Mouse (Mus musculus) erythroblast, embryonic 14.5 days (primary cell): Measurements from ENCODE around the gene Cobll1.

Experiments
- GATA1 ChIP-seq: IDR thresholded peaks from 2 replicates; pipeline ENCODE4 v1.6.1; 2012; ENCODE audit warnings: low read length, inconsistent platforms, mixed read lengths
- TAL1 ChIP-seq: IDR thresholded peaks from 3 replicates; pipeline ENCODE4 v1.6.1; 2012; ENCODE audit warnings: low read length, inconsistent platforms, mixed read lengths

DNA sequence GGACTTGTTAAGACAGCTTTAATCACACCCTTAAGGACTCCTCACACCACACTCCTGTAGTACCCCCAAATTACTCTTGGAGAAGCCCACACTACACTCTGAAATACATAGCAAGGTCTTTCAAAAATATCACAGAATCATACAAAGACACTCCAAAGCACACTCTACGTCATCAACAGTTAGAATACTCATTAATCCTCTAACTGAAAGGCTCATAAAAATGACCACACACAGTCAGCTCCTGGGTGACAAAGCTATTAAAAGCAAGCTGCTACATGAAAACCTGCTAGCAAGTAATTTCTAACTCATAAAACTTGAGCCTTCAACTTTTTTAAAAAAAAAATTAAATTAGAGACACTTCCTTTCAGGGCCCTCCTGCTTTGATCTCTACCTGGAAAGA lies 91.8 kb downstream of the Cobll1 start:
- TF ChIP-seq GATA1 (no peak), TAL1 (no peak)
